ENCODE assay signal across 14 mouse cellular contexts in genomic region chr3:55523224-55523623, GRCm38 (mm10). TPM values are rescaled to one million over a fixed set of nuclear protein-coding genes. Genes with fewer than 3 reads are reported as not detected.
A peak's percentile ranks its signal among the peaks of the same experiment; 100 is the strongest.
DNase-seq lines count a peak whose midpoint lies in the region; ATAC-seq and TF ChIP-seq lines count a peak whose summit lies in the region.
"Had no signal": no experiment of that assay in that cellular context is flagged by ENCODE, and none has a peak within 500 bp of the region (broad histone marks: within the 10 kb centered on the region; RNA-seq: fewer than 3 reads in every experiment).

No protein-coding gene starts in this region.

- H3K9ac ChIP-seq in forebrain, embryonic 11.5 days (ENCODE audit: low read length) = no peak overlapping the region
- no peak overlapping the region for H3K9ac ChIP-seq in forebrain, postnatal 0 days
- no peak overlapping the region; the same call in 1 of the 2 replicates for H3K9ac ChIP-seq in midbrain, embryonic 13.5 days (replicated peaks)
- H3K9ac ChIP-seq: embryonic facial prominence, embryonic 15.5 days; limb, embryonic 15.5 days; stomach, embryonic 15.5 days had no signal

- TF ChIP-seq CTCF in forebrain, postnatal 0 days (IDR thresholded peaks at IDR 0.05; ENCODE audit: low read depth) = no peak
- no peak for TF ChIP-seq CTCF in kidney, adult 2 months (conservative IDR thresholded peaks at IDR 0.05; ENCODE audit: insufficient read depth, insufficient read length, low read depth, low read length)

- no peak overlapping the region for H3K4me3 ChIP-seq in forebrain, embryonic 11.5 days (ENCODE audit: low read depth, low read length)
- H3K4me3 ChIP-seq in forebrain, postnatal 0 days (ENCODE audit: low read depth, low read length) = no peak overlapping the region
- no peak overlapping the region for H3K4me3 ChIP-seq in kidney, adult 2 months (ENCODE audit: insufficient read depth, low read depth, low read length)
- no peak overlapping the region for H3K4me3 ChIP-seq in midbrain, embryonic 13.5 days (replicated peaks)
- H3K4me3 ChIP-seq: embryonic facial prominence, embryonic 15.5 days; limb, embryonic 15.5 days; myocyte; stomach, embryonic 15.5 days had no signal

- WGBS in forebrain, embryonic 11.5 days = 13% methylated on average over 7 of the region's 7 CpGs
- whole genome bisulfite sequencing in forebrain, postnatal 0 days = 23% methylated on average over 7 of the region's 7 CpGs
- WGBS in kidney, adult 2 months = 47% methylated on average over 7 of the region's 7 CpGs
- WGBS in midbrain, embryonic 13.5 days = 9% methylated on average over 7 of the region's 7 CpGs

- no peaks in the 10 kb centered on the region for H3K36me3 ChIP-seq in forebrain, embryonic 11.5 days (ENCODE audit: control insufficient read depth, insufficient read depth, low read length)
- H3K36me3 ChIP-seq in forebrain, postnatal 0 days (ENCODE audit: insufficient read depth) = peaks cover 8% of the 10 kb centered on the region
- no peaks in the 10 kb centered on the region for H3K36me3 ChIP-seq in kidney, adult 2 months (ENCODE audit: control insufficient read depth, insufficient read depth, low read length)
- 0 out of 2 replicates have a peak, but pooled peaks cover 2% of the 10 kb centered on the region for H3K36me3 ChIP-seq in midbrain, embryonic 13.5 days
- H3K36me3 ChIP-seq: embryonic facial prominence, embryonic 15.5 days; limb, embryonic 15.5 days; stomach, embryonic 15.5 days had no signal

- no peak overlapping the region for H3K27ac ChIP-seq in forebrain, embryonic 11.5 days (ENCODE audit: low read depth, low read length)
- no peak overlapping the region for H3K27ac ChIP-seq in forebrain, postnatal 0 days (ENCODE audit: low read depth, low read length)
- H3K27ac ChIP-seq in kidney, adult 2 months (ENCODE audit: insufficient read depth, low read depth, low read length) = no peak overlapping the region
- H3K27ac ChIP-seq in midbrain, embryonic 13.5 days = peak overlapping the region; percentile 91
- H3K27ac ChIP-seq: embryonic facial prominence, embryonic 15.5 days; limb, embryonic 15.5 days; stomach, embryonic 15.5 days had no signal

- H3K4me2 ChIP-seq in forebrain, embryonic 11.5 days (ENCODE audit: low read depth, low read length, severe bottlenecking) = no peak overlapping the region
- H3K4me2 ChIP-seq in forebrain, postnatal 0 days (ENCODE audit: low read depth) = no peak overlapping the region
- H3K4me2 ChIP-seq in midbrain, embryonic 13.5 days (replicated peaks) = peak overlapping the region; percentile 31
- H3K4me2 ChIP-seq: embryonic facial prominence, embryonic 15.5 days; limb, embryonic 15.5 days had no signal

- peak; percentile 75 for ATAC-seq in forebrain, embryonic 11.5 days (replicated peaks; ENCODE audit: low FRiP score)
- no peak for ATAC-seq in forebrain, postnatal 0 days
- peak; percentile 57 for ATAC-seq in midbrain, embryonic 13.5 days
- no peak for ATAC-seq in megakaryocyte progenitor cell, adult 5-6 weeks (replicated peaks; ENCODE audit: poor library complexity)

- peak; percentile 64 for DNase-seq in forebrain, embryonic 11.5 days (ENCODE audit: low spot score)
- no peak for DNase-seq in forebrain, postnatal 0 days
- DNase-seq in cerebellum, postnatal 36 days = peak; percentile 45 to 46
- peak; percentile 71 for DNase-seq in kidney, adult 2 months
- no peak for DNase-seq in testis, postnatal 14 days (ENCODE audit: low spot score)
- no peak for DNase-seq in testis, postnatal 10 days (ENCODE audit: low spot score)

- peaks cover 5% of the 10 kb centered on the region; the same call in 1 of the 2 replicates for H3K4me1 ChIP-seq in forebrain, embryonic 11.5 days (replicated peaks; ENCODE audit: control insufficient read depth, insufficient read depth, low read length)
- peaks cover 13% of the 10 kb centered on the region for H3K4me1 ChIP-seq in forebrain, postnatal 0 days (ENCODE audit: insufficient read depth)
- H3K4me1 ChIP-seq in kidney, adult 2 months (ENCODE audit: control insufficient read depth, insufficient read depth, low read length) = no peaks in the 10 kb centered on the region
- H3K4me1 ChIP-seq in midbrain, embryonic 13.5 days (replicated peaks) = peaks cover 78% of the 10 kb centered on the region

- no peak for TF ChIP-seq POLR2A in kidney, adult 2 months (IDR thresholded peaks at IDR 0.05; ENCODE audit: low read depth, low read length)

- no peaks in the 10 kb centered on the region for H3K9me3 ChIP-seq in forebrain, embryonic 11.5 days (ENCODE audit: control insufficient read depth, low read length)
- H3K9me3 ChIP-seq in forebrain, postnatal 0 days (ENCODE audit: low read length) = no peaks in the 10 kb centered on the region
- no peaks in the 10 kb centered on the region for H3K9me3 ChIP-seq in midbrain, embryonic 13.5 days
- H3K9me3 ChIP-seq: embryonic facial prominence, embryonic 15.5 days; limb, embryonic 15.5 days; stomach, embryonic 15.5 days had no signal

- H3K27me3 ChIP-seq in forebrain, embryonic 11.5 days (ENCODE audit: control insufficient read depth, insufficient read depth, low read length) = no peaks in the 10 kb centered on the region; the same call in 1 of the 2 replicates
- H3K27me3 ChIP-seq in forebrain, postnatal 0 days (ENCODE audit: insufficient read depth, low read length) = no peaks in the 10 kb centered on the region
- no peaks in the 10 kb centered on the region for H3K27me3 ChIP-seq in kidney, adult 2 months (replicated peaks; ENCODE audit: control insufficient read depth, insufficient read depth, low read length)
- no peaks in the 10 kb centered on the region for H3K27me3 ChIP-seq in midbrain, embryonic 13.5 days
- H3K27me3 ChIP-seq: embryonic facial prominence, embryonic 15.5 days; limb, embryonic 15.5 days; stomach, embryonic 15.5 days had no signal

RNA-seq across cellular contexts. Expression of gene Gm21954, which starts 51.2 kb away (rescaled TPM):
- polyA plus RNA-seq in forebrain, embryonic 11.5 days (2014; fragmentation: Nextera tagmentation; extraction: Ambion mirVana) = not detected in 2 replicates
- not detected in 2 replicates for total RNA-seq in forebrain, postnatal 0 days (2014; rRNA removed)
- polyA plus RNA-seq in forebrain, postnatal 0 days (2015; fragmentation: Nextera tagmentation; extraction: Ambion mirVana) = not detected in 2 replicates
- not detected in 2 replicates for polyA plus RNA-seq in kidney, adult 2 months (2012; rRNA removed)
- polyA plus RNA-seq in midbrain, embryonic 13.5 days (2015; fragmentation: Nextera tagmentation; extraction: Ambion mirVana) = not detected in 2 replicates
- total RNA-seq in megakaryocyte progenitor cell, adult 5-6 weeks (2015) = not detected in 2 replicates
- total RNA-seq in megakaryocyte progenitor cell, adult 5-6 weeks (2017) = not detected in 2 replicates
- polyA plus RNA-seq: C2C12; embryonic facial prominence, embryonic 15.5 days; heart, embryonic 16.5 days; limb, embryonic 15.5 days; myocyte; stomach, embryonic 15.5 days had no signal

Comparison
In these comparisons a context has a peak if more than half of its experiments do, and no peak if none do; other contexts are left out.
1. ATAC-seq: peak in forebrain, embryonic 11.5 days (single experiment) and midbrain, embryonic 13.5 days (single experiment); none in forebrain, postnatal 0 days (single experiment) and megakaryocyte progenitor cell, adult 5-6 weeks (single experiment).
2. DNase-seq: peak in forebrain, embryonic 11.5 days (single experiment), cerebellum, postnatal 36 days (2 of 2) and kidney, adult 2 months (single experiment); none in forebrain, postnatal 0 days (single experiment), testis, postnatal 14 days (single experiment) and testis, postnatal 10 days (single experiment).